Mouse (Mus musculus): ENCODE data around the gene Mex3a.

GRCm38 (mm10) chr3:88571856-88572255 lies 39.7 kb downstream of the Mex3a start:
- TF ChIP-seq CTCF (IDR thresholded peaks at IDR 0.05; ENCODE audit: extremely low read depth, insufficient read depth, low read length) (no peak), POLR2A (IDR thresholded peaks at IDR 0.05; ENCODE audit: extremely low read depth, insufficient read depth, low read length) (no peak)
